Mouse (Mus musculus): ENCODE data around the gene Tacr2. TPM values are rescaled to one million over a fixed set of nuclear protein-coding genes. Genes with fewer than 3 reads are reported as not detected.

The Tacr2 gene
- polyA plus RNA-seq (2015; fragmentation: Nextera tagmentation; extraction: Ambion mirVana), result 1.4 and 1.6 TPM in 2 replicates

GRCm38 (mm10) chr10:62252000-62252488 lies at the start of gene Tacr2:
Tacr2 (plus strand) TSS chr10:62252438.
- Histone ChIP-seq H3K4me3 (replicated peaks; ENCODE audit: low read length) (no peak within 1 kb of the TSS), H3K27ac (ENCODE audit: low read length) (no peak within 1 kb of the TSS), H3K9ac (ENCODE audit: low read length) (0 out of 2 replicates have a peak within 1 kb of the TSS, but pooled peaks have one; percentile 18), H3K4me1 (ENCODE audit: control insufficient read depth, insufficient read depth, low read length) (peaks cover 9% of the 10 kb centered on the region; the same call in 1 of the 2 replicates), H3K4me2 (ENCODE audit: low read depth, low read length) (no peak within 1 kb of the TSS), H3K9me3 (replicated peaks; ENCODE audit: control insufficient read depth, low read length) (no peaks in the 10 kb centered on the region), H3K27me3 (ENCODE audit: control insufficient read depth, insufficient read depth, low read length) (no peaks in the 10 kb centered on the region), H3K36me3 (ENCODE audit: control insufficient read depth, insufficient read depth, low read length) (no peaks in the 10 kb centered on the region)
- 53% methylated on average over 12 of the region's 12 CpGs for WGBS
- no peak for ATAC-seq (ENCODE audit: insufficient read depth, low FRiP score)

- Histone ChIP-seq H3K4me3 (replicated peaks; ENCODE audit: low read length) (no peak overlapping the region), H3K4me1 (ENCODE audit: control insufficient read depth, insufficient read depth, low read length) (no peaks in the 10 kb centered on the region), H3K27ac (ENCODE audit: low read length) (no peak overlapping the region), H3K9me3 (replicated peaks; ENCODE audit: control insufficient read depth, low read length) (no peaks in the 10 kb centered on the region), H3K36me3 (ENCODE audit: control insufficient read depth, insufficient read depth, low read length) (0 out of 2 replicates have a peak, but pooled peaks cover 3% of the 10 kb centered on the region), H3K27me3 (ENCODE audit: control insufficient read depth, insufficient read depth, low read length) (no peaks in the 10 kb centered on the region), H3K9ac (ENCODE audit: low read length) (no peak overlapping the region), H3K4me2 (ENCODE audit: low read depth, low read length) (no peak overlapping the region)
- ATAC-seq (ENCODE audit: insufficient read depth, low FRiP score), result no peak
- WGBS, result 74% methylated on average over 6 of the region's 6 CpGs
Measured at GRCm38 (mm10) chr10:62202574-62202973, 49.7 kb upstream of the Tacr2 start.

GRCm38 (mm10) chr10:62208241-62208896 lies 43.9 kb upstream of the Tacr2 start:
- WGBS, result 27% methylated on average over 10 of the region's 10 CpGs
- no peaks in the 10 kb centered on the region for H3K9me3 ChIP-seq (replicated peaks; ENCODE audit: control insufficient read depth, low read length)
- no peaks in the 10 kb centered on the region for H3K36me3 ChIP-seq (ENCODE audit: control insufficient read depth, insufficient read depth, low read length)
- ATAC-seq (ENCODE audit: insufficient read depth, low FRiP score), result peak; percentile 77; the same call in 1 of the 2 replicates
- peaks cover 21% of the 10 kb centered on the region for H3K4me1 ChIP-seq (ENCODE audit: control insufficient read depth, insufficient read depth, low read length)
- H3K27ac ChIP-seq (ENCODE audit: low read length), result peak overlapping the region; percentile 57; the same call in 1 of the 2 replicates
- H3K9ac ChIP-seq (ENCODE audit: low read length), result no peak overlapping the region; the same call in 1 of the 2 replicates
- H3K4me2 ChIP-seq (ENCODE audit: low read depth, low read length), result no peak overlapping the region
- no peaks in the 10 kb centered on the region for H3K27me3 ChIP-seq (ENCODE audit: control insufficient read depth, insufficient read depth, low read length)
- H3K4me3 ChIP-seq (replicated peaks; ENCODE audit: low read length), result no peak overlapping the region

- Histone ChIP-seq H3K4me2 (ENCODE audit: low read depth, low read length) (no peak overlapping the region), H3K36me3 (ENCODE audit: control insufficient read depth, insufficient read depth, low read length) (no peaks in the 10 kb centered on the region), H3K9ac (ENCODE audit: low read length) (no peak overlapping the region), H3K27me3 (ENCODE audit: control insufficient read depth, insufficient read depth, low read length) (no peaks in the 10 kb centered on the region), H3K27ac (ENCODE audit: low read length) (peak overlapping the region; percentile 46), H3K4me3 (replicated peaks; ENCODE audit: low read length) (no peak overlapping the region), H3K4me1 (ENCODE audit: control insufficient read depth, insufficient read depth, low read length) (peaks cover 31% of the 10 kb centered on the region), H3K9me3 (replicated peaks; ENCODE audit: control insufficient read depth, low read length) (no peaks in the 10 kb centered on the region)
- 60% methylated on average over 6 of the region's 6 CpGs for WGBS
- ATAC-seq (ENCODE audit: insufficient read depth, low FRiP score), result no peak
Measured at GRCm38 (mm10) chr10:62211310-62211709, 40.9 kb upstream of the Tacr2 start.

GRCm38 (mm10) chr10:62215169-62215616 lies 37.0 kb upstream of the Tacr2 start:
- Histone ChIP-seq H3K4me3 (replicated peaks; ENCODE audit: low read length) (no peak overlapping the region), H3K4me1 (ENCODE audit: control insufficient read depth, insufficient read depth, low read length) (peaks cover 45% of the 10 kb centered on the region), H3K9me3 (replicated peaks; ENCODE audit: control insufficient read depth, low read length) (no peaks in the 10 kb centered on the region), H3K27me3 (ENCODE audit: control insufficient read depth, insufficient read depth, low read length) (no peaks in the 10 kb centered on the region), H3K36me3 (ENCODE audit: control insufficient read depth, insufficient read depth, low read length) (no peaks in the 10 kb centered on the region), H3K9ac (ENCODE audit: low read length) (no peak overlapping the region), H3K27ac (ENCODE audit: low read length) (0 out of 2 replicates have a peak overlapping the region, but pooled peaks have one; percentile 15), H3K4me2 (ENCODE audit: low read depth, low read length) (no peak overlapping the region)
- no peak for ATAC-seq (ENCODE audit: insufficient read depth, low FRiP score)
- WGBS, result 33% methylated on average over 5 of the region's 5 CpGs

GRCm38 (mm10) chr10:62215633-62216032 lies 36.6 kb upstream of the Tacr2 start:
- no peak for ATAC-seq (ENCODE audit: insufficient read depth, low FRiP score)
- WGBS, result 87% methylated on average over 8 of the region's 8 CpGs
- H3K27ac ChIP-seq (ENCODE audit: low read length), result 0 out of 2 replicates have a peak overlapping the region, but pooled peaks have one; percentile 15
- no peaks in the 10 kb centered on the region for H3K36me3 ChIP-seq (ENCODE audit: control insufficient read depth, insufficient read depth, low read length)
- H3K27me3 ChIP-seq (ENCODE audit: control insufficient read depth, insufficient read depth, low read length), result no peaks in the 10 kb centered on the region
- H3K4me2 ChIP-seq (ENCODE audit: low read depth, low read length), result no peak overlapping the region
- H3K4me3 ChIP-seq (replicated peaks; ENCODE audit: low read length), result no peak overlapping the region
- H3K9me3 ChIP-seq (replicated peaks; ENCODE audit: control insufficient read depth, low read length), result no peaks in the 10 kb centered on the region
- H3K4me1 ChIP-seq (ENCODE audit: control insufficient read depth, insufficient read depth, low read length), result peaks cover 47% of the 10 kb centered on the region
- no peak overlapping the region for H3K9ac ChIP-seq (ENCODE audit: low read length)

- Histone ChIP-seq H3K36me3 (ENCODE audit: control insufficient read depth, insufficient read depth, low read length) (no peaks in the 10 kb centered on the region), H3K9ac (ENCODE audit: low read length) (no peak overlapping the region), H3K4me1 (ENCODE audit: control insufficient read depth, insufficient read depth, low read length) (peaks cover 48% of the 10 kb centered on the region), H3K9me3 (replicated peaks; ENCODE audit: control insufficient read depth, low read length) (no peaks in the 10 kb centered on the region), H3K27me3 (ENCODE audit: control insufficient read depth, insufficient read depth, low read length) (no peaks in the 10 kb centered on the region), H3K4me3 (replicated peaks; ENCODE audit: low read length) (no peak overlapping the region), H3K4me2 (ENCODE audit: low read depth, low read length) (no peak overlapping the region), H3K27ac (ENCODE audit: low read length) (peak overlapping the region; percentile 57)
- no peak for ATAC-seq (ENCODE audit: insufficient read depth, low FRiP score)
- WGBS, result 55% methylated on average over 5 of the region's 5 CpGs
Measured at GRCm38 (mm10) chr10:62216595-62216994, 35.6 kb upstream of the Tacr2 start.

GRCm38 (mm10) chr10:62217196-62217595 lies 35.0 kb upstream of the Tacr2 start:
- Histone ChIP-seq H3K4me3 (replicated peaks; ENCODE audit: low read length) (no peak overlapping the region), H3K4me1 (ENCODE audit: control insufficient read depth, insufficient read depth, low read length) (peaks cover 53% of the 10 kb centered on the region), H3K27me3 (ENCODE audit: control insufficient read depth, insufficient read depth, low read length) (no peaks in the 10 kb centered on the region), H3K4me2 (ENCODE audit: low read depth, low read length) (no peak overlapping the region), H3K36me3 (ENCODE audit: control insufficient read depth, insufficient read depth, low read length) (no peaks in the 10 kb centered on the region), H3K9me3 (replicated peaks; ENCODE audit: control insufficient read depth, low read length) (no peaks in the 10 kb centered on the region), H3K27ac (ENCODE audit: low read length) (peak overlapping the region; percentile 57), H3K9ac (ENCODE audit: low read length) (no peak overlapping the region)
- 51% methylated on average over 8 of the region's 8 CpGs for WGBS
- no peak for ATAC-seq (ENCODE audit: insufficient read depth, low FRiP score)

- H3K27ac ChIP-seq (ENCODE audit: low read length), result peak overlapping the region; percentile 47
- H3K9ac ChIP-seq (ENCODE audit: low read length), result no peak overlapping the region
- no peaks in the 10 kb centered on the region for H3K36me3 ChIP-seq (ENCODE audit: control insufficient read depth, insufficient read depth, low read length)
- H3K27me3 ChIP-seq (ENCODE audit: control insufficient read depth, insufficient read depth, low read length), result no peaks in the 10 kb centered on the region
- 73% methylated on average over 19 of the region's 19 CpGs for WGBS
- H3K4me3 ChIP-seq (replicated peaks; ENCODE audit: low read length), result no peak overlapping the region
- no peak for ATAC-seq (ENCODE audit: insufficient read depth, low FRiP score)
- peaks cover 52% of the 10 kb centered on the region for H3K4me1 ChIP-seq (ENCODE audit: control insufficient read depth, insufficient read depth, low read length)
- no peak overlapping the region for H3K4me2 ChIP-seq (ENCODE audit: low read depth, low read length)
- no peaks in the 10 kb centered on the region for H3K9me3 ChIP-seq (replicated peaks; ENCODE audit: control insufficient read depth, low read length)
Measured at GRCm38 (mm10) chr10:62218044-62218788, 34.0 kb upstream of the Tacr2 start.

All from stomach, embryonic 16.5 days (tissue).